Mouse (Mus musculus): Measurements from ENCODE around the gene Serpinb12. TPM values are rescaled to one million over a fixed set of nuclear protein-coding genes. Genes with fewer than 3 reads are reported as not detected.

Gene Serpinb12
- polyA plus RNA-seq (2012; rRNA removed), result 0.45 TPM in 1 of 2 replicates, not detected in the other

GRCm38 (mm10) chr1:106934265-106934664, at the start of gene Serpinb12:
Gene Serpinb12 (plus strand): TSS chr1:106934449.

GRCm38 (mm10) chr1:106980684-106981083, 46.4 kb downstream of the Serpinb12 start, which contains the start of gene Serpinb13:
Gene Serpinb13 (plus strand): TSS chr1:106980984.

Other genes with a start within 250 kb of the Serpinb12 start
- gene Bcl2, start 220.2 kb upstream of the Serpinb12 start, polyA plus RNA-seq (2012; rRNA removed), result 4.6 and 5.3 TPM in 2 replicates
- gene Kdsr, start 174.7 kb upstream of the Serpinb12 start, polyA plus RNA-seq (2012; rRNA removed), result 9.1 and 9.2 TPM in 2 replicates
- 29.4 and 31.6 TPM in 2 replicates for gene Vps4b, start 137.7 kb upstream of the Serpinb12 start, polyA plus RNA-seq (2012; rRNA removed)
- gene Serpinb5, start 73.3 kb upstream of the Serpinb12 start, polyA plus RNA-seq (2012; rRNA removed), result 0.02 and 0.49 TPM in 2 replicates
- gene Serpinb13, start 46.5 kb downstream of the Serpinb12 start, polyA plus RNA-seq (2012; rRNA removed), result not detected in 2 replicates
- gene Serpinb3a, start 117.9 kb downstream of the Serpinb12 start, polyA plus RNA-seq (2012; rRNA removed), result 0.34 TPM in 1 of 2 replicates, not detected in the other
- gene Serpinb3d, start 149.1 kb downstream of the Serpinb12 start, polyA plus RNA-seq (2012; rRNA removed), result not detected in 2 replicates